Mouse (Mus musculus) limb, embryonic 10.5 days (tissue): ENCODE measurements around the gene Golt1a. TPM values are rescaled to one million over a fixed set of nuclear protein-coding genes. Genes with fewer than 3 reads are reported as not detected.

Experiments
- DNase-seq: peaks from one replicate; pipeline ENCODE4 v3.0.0-alpha.2; 2017; ENCODE audit warnings: low spot score
- H3K27ac ChIP-seq: fragments of 300-500 bp; sonication (generic); 2 replicates; pipeline ENCODE4 v1.5.1; 2016; ENCODE audit warnings: mild to moderate bottlenecking
- H3K27me3 ChIP-seq: fragments of 300-500 bp; sonication (generic); 2 replicates; pipeline ENCODE4 v1.6.1; 2016; ENCODE audit warnings: low read depth, mild to moderate bottlenecking; ENCODE audit not compliant: poor library complexity, severe bottlenecking
- H3K36me3 ChIP-seq: fragments of 300-500 bp; sonication (generic); 2 replicates; pipeline ENCODE4 v1.6.1; 2016; ENCODE audit warnings: mild to moderate bottlenecking, moderate library complexity
- H3K4me1 ChIP-seq: fragments of 300-500 bp; sonication (generic); 2 replicates; pipeline ENCODE4 v1.6.1; 2016
- H3K4me3 ChIP-seq: fragments of 300-500 bp; sonication (generic); 2 replicates; pipeline ENCODE4 v1.5.1; 2016; ENCODE audit warnings: mild to moderate bottlenecking, moderate library complexity
- H3K9me3 ChIP-seq: fragments of 300-500 bp; sonication (generic); replicated peaks from 2 replicates; pipeline ENCODE4 v1.6.1; 2016; ENCODE audit warnings: mild to moderate bottlenecking
- WGBS: fragments of 180-500 bp; shearing (Covaris S2); methylation state at CpG from one replicate; pipeline ENCODE4 v1.1.7; 2016; 5-methylcytosine and 5-hydroxymethylcytosine counted together
- polyA plus RNA-seq: library from polyadenylated mRNA; unstranded; fragments of >200 nt; fragmentation: Nextera tagmentation; extraction: Ambion mirVana; gene quantifications from 2 replicates; pipeline ENCODE4 v1.2.1, GENCODE M21; 2016

The Golt1a gene
- polyA plus RNA-seq, 1 experiment from 2014 or later, result not detected

DNA sequence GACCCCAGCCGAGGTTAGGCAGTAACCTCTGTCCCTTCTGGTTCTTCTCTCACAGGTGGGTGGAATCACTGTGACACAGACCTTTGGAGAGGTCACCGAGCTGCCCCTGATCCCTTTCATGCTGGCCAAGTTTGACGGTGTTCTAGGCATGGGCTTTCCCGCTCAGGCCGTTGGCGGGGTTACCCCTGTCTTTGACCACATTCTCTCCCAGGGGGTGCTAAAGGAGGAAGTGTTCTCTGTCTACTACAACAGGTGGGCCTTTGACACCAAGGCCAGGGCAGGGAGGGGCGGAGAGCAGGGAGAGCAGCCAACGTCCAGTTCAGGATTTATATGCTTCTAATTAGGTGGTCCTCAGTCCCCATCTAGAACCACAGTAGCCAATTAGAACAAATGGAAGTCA lies 46.7 kb downstream of the Golt1a start:
- DNase-seq, result no peak

DNA sequence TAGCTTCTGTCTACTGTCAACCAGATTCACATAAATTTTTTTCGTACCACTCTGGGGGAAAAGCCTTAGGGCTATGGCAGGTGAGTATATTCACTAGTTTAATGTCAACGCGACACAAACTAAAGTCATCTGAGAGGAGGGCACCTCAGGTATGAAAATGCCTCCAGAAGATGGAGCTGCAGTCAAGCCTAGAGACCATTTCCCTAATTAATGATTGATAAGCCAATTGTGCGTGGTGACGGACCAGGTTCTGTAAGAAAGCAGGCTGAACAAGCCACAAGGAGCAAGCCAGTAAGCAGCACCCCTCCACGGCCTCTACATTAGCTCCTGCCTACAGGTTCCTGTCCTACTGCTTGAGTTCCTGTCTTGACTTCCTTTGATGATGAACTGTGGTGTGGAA lies 51.4 kb downstream of the Golt1a start:
- H3K9me3 ChIP-seq, result no peaks in the 10 kb centered on the region
- H3K4me1 ChIP-seq, result peaks cover 33% of the 10 kb centered on the region
- WGBS, result 87% methylated on average over 6 of the region's 6 CpGs
- H3K27me3 ChIP-seq, result peaks cover 80% of the 10 kb centered on the region
- no peaks in the 10 kb centered on the region for H3K36me3 ChIP-seq
- no peak for DNase-seq
- no peak overlapping the region for H3K27ac ChIP-seq
- no peak overlapping the region for H3K4me3 ChIP-seq

More for the DNA sequence above, 46.7 kb downstream of the Golt1a start:
- H3K4me3 ChIP-seq, result no peak overlapping the region
- peaks cover 20% of the 10 kb centered on the region for H3K4me1 ChIP-seq
- no peaks in the 10 kb centered on the region for H3K9me3 ChIP-seq
- no peak overlapping the region for H3K27ac ChIP-seq
- H3K36me3 ChIP-seq, result no peaks in the 10 kb centered on the region
- H3K27me3 ChIP-seq, result peaks cover 69% of the 10 kb centered on the region
- 63% methylated on average over 8 of the region's 8 CpGs for WGBS

DNA sequence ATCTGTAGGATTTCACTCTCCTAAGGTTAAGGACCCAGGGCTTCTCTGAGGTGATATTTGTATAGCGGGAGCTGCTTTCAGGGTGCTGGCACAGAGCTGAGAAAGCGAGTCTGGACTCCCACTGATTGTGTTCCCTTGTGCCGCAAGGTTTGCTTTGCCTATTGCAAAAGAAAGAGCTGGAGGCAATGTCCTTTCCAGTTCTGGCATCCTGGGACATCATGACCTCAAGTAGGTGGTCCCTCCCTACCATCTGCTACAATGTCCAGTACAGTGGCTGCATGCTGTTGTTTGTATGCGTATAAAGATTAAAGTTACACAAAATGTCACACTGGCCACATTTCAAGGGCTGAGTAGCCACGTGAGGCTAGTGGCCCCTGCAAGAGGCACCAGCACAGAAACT lies 52.5 kb downstream of the Golt1a start:
- H3K4me1 ChIP-seq, result peaks cover 33% of the 10 kb centered on the region
- H3K27me3 ChIP-seq, result peaks cover 78% of the 10 kb centered on the region
- WGBS, result 90% methylated on average over 5 of the region's 5 CpGs

GRCm38 (mm10) chr1:133363276-133364021 lies 53.8 kb downstream of the Golt1a start, which contains the start of gene Etnk2:
Etnk2 (plus strand) TSS chr1:133363572.
- peak; percentile 88 for DNase-seq
- H3K9me3 ChIP-seq, result no peaks in the 10 kb centered on the region
- H3K27ac ChIP-seq, result peak within 1 kb of the TSS; percentile 67
- peak within 1 kb of the TSS; percentile 71 for H3K4me3 ChIP-seq
- H3K36me3 ChIP-seq, result no peaks in the 10 kb centered on the region
- H3K4me1 ChIP-seq, result peaks cover 46% of the 10 kb centered on the region
- H3K27me3 ChIP-seq, result peaks cover 65% of the 10 kb centered on the region
- WGBS, result under 1% methylated on average over 52 of the region's 52 CpGs

More for the DNA sequence above, 52.5 kb downstream of the Golt1a start:
- no peak overlapping the region for H3K4me3 ChIP-seq
- H3K36me3 ChIP-seq, result no peaks in the 10 kb centered on the region
- H3K27ac ChIP-seq, result no peak overlapping the region
- H3K9me3 ChIP-seq, result no peaks in the 10 kb centered on the region
- no peak for DNase-seq

DNA sequence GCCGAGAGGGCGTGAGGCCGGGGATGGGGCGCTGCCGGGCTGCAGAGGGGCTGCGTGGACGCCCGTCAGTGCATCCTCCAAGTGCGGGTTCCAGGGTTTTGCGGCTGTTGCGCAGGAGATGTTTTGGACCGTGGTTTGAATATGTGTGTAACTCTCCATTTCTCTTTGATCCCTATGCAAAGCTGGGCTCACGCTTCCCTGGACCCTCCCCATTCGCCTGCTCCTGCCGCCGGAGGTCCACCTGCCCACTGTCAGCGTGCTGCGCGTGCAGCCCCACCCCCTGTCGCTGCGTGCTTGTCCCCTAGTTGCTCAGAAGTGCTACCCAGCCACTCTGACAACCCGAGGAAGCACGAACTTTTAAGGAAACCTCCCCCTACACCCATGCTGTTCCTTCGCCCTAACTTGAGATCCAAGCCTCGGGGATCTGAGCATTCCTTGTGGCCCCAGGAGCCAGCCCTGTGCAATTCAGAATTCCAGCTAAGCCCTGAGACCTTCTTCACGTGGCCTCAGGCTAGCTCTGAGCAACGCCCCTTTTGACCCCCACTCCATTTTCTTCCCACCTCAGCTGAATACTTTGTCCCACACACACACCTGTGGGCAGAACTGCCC lies 54.5 kb downstream of the Golt1a start:
- Histone ChIP-seq H3K4me1 (peaks cover 52% of the 10 kb centered on the region), H3K9me3 (no peaks in the 10 kb centered on the region), H3K27me3 (peaks cover 65% of the 10 kb centered on the region), H3K36me3 (no peaks in the 10 kb centered on the region), H3K27ac (peak overlapping the region; percentile 67), H3K4me3 (peak overlapping the region; percentile 71)
- DNase-seq, result no peak
- WGBS, result 1% methylated on average over 27 of the region's 27 CpGs

DNA sequence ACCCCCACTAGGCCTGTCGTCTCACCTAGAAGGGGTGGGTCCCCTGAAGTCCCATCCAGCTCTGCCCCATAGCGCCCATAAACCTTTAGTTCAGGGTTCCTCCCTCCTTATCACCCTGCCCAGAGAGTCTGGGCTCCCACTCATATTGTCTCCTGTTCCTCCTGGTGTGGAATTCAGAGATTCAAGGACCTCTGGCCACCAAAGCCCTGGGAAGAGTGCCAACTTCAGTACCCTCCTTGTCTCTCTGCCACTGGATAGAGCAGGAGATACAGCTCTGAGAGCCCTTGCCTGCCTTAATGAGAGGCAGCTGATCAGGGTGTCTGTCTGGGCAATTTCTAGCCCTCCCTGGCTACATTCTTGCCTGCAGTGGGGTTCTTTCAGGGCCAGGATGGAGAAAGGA lies 55.3 kb downstream of the Golt1a start:
- H3K27me3 ChIP-seq, result peaks cover 59% of the 10 kb centered on the region

DNA sequence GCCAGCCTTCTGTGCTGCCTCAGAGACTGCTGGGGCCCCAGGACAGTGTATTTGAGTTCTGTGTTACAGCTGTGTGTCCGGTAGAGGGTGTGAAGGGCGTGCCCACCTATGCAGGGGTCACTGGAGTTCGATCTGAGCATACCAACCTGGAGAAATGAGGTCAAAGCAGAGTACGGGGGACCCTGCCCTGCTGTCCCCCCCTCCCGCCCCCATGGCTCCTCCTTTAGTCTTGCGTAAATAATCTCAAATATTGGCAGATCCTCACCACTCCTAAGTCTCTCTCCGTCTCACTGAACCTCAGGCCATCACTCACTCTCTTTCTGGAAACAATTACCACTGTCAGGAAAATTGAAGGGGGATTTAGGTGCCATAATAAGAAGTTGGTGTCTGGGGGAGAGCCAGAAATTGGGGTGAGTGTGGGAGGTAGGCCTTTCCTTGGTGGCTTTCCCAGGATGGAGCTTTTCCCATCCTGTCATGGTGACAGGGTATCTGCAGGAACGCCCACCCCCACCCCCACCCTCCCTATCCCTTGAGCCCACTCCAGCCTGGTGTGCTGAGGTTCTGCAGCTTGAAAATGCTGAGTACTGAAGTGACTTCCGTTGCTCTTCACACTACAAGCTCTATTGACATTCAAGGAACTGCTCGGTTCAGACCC lies 57.5 kb downstream of the Golt1a start:
- Histone ChIP-seq H3K27ac (peak overlapping the region; percentile 77), H3K27me3 (peaks cover 56% of the 10 kb centered on the region)
- 29% methylated on average over 10 of the region's 10 CpGs for WGBS

More for the DNA sequence above, 55.3 kb downstream of the Golt1a start:
- peaks cover 52% of the 10 kb centered on the region for H3K4me1 ChIP-seq
- DNase-seq, result no peak
- H3K9me3 ChIP-seq, result no peaks in the 10 kb centered on the region
- H3K27ac ChIP-seq, result no peak overlapping the region
- no peak overlapping the region for H3K4me3 ChIP-seq
- WGBS, result 43% methylated on average over 2 of the region's 2 CpGs
- no peaks in the 10 kb centered on the region for H3K36me3 ChIP-seq

DNA sequence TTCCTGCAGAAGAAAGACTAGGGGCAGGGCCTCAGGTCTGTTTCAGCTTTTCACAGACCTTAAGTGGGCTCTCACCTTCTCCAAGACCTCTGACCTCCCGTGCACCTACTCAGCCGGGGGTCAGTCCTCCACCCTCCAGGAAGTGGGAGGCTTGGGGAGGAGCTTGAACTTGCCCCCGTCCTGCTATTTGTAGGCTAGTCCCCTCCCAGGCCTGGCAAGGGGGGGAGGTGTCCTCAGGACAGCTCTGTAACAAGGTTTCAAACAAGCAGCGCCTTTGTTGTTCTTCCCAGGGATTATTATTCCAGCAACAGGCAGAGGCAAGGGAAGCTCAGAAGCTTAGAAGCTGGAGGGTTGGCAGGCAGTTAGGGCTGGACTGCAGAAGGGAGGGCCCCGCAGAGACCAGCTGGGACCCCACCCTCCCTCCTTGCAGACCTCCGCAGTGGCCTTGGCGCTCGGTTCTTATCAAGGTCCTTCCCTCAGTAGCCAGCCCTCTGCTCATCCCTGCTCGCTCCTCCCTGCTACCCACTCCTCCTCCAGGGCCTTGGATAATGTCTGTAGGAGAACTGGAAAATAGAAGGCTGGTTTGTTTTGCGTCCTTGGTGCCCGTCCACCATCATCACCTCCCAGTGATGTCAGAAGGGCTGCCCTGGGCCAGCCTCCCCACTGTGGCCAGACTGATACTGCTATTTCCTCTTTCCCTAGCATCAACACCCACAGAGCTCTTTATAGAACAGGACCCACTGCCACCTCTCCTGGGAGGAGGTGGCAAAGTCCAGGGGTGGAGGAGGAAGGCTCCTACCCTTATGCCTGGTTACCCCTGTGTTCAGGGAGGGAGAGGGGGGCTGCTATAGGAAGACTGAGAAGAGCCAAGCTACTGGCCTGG lies 58.2 kb downstream of the Golt1a start:
- Histone ChIP-seq H3K27ac (peak overlapping the region; percentile 77), H3K9me3 (no peaks in the 10 kb centered on the region), H3K36me3 (no peaks in the 10 kb centered on the region), H3K4me3 (peak overlapping the region; percentile 26), H3K27me3 (peaks cover 49% of the 10 kb centered on the region), H3K4me1 (peaks cover 61% of the 10 kb centered on the region)
- no peak for DNase-seq
- WGBS, result 9% methylated on average over 11 of the region's 11 CpGs

More for the DNA sequence above, 57.5 kb downstream of the Golt1a start:
- Histone ChIP-seq H3K4me3 (no peak overlapping the region), H3K9me3 (no peaks in the 10 kb centered on the region), H3K36me3 (no peaks in the 10 kb centered on the region), H3K4me1 (peaks cover 53% of the 10 kb centered on the region)
- DNase-seq, result no peak

DNA sequence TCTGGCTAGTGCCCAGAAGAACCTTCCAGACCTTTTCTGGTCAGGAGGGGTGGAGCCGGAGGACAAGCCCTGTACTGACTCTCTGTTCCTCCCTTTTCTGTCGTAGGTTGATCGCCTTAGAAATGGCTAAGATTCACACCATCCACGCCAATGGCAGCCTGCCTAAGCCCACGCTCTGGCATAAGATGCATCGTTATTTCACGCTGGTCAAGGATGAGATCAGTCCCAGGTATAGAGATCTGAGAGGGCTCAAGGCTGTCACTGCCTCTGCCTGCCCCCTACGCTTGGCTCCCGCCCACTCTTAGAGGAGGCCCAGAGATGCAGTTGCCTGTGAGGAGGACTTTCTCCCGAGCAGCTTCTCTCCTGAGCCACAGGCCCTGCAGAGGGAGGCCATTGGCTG lies 59.0 kb downstream of the Golt1a start:
- Histone ChIP-seq H3K27me3 (peaks cover 41% of the 10 kb centered on the region), H3K9me3 (no peaks in the 10 kb centered on the region), H3K4me1 (peaks cover 57% of the 10 kb centered on the region), H3K36me3 (no peaks in the 10 kb centered on the region), H3K27ac (0 out of 2 replicates have a peak overlapping the region, but pooled peaks have one; percentile 77), H3K4me3 (no peak overlapping the region)
- no peak for DNase-seq
- WGBS, result 53% methylated on average over 10 of the region's 10 CpGs

DNA sequence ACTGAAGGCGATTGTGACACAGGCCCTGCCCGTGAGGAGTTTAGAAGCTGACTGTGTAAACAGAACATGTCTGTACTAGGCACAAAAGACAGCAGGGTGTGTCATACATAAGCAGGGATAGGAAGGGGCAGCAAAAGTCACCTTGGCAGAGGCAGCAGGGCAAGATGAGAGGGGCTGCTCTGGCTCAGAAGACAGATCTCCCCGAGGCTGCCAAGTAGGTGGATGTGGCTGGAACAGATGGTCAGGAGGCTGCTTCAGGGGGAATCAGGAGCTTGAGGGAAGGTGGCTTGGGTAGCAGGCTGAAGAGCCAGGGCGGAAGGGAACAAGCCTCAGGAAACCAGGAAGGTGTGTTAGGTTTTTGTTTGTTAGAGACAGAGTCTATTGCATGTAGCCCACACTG lies 60.8 kb downstream of the Golt1a start:
- Histone ChIP-seq H3K27me3 (peaks cover 24% of the 10 kb centered on the region), H3K4me3 (no peak overlapping the region), H3K9me3 (no peaks in the 10 kb centered on the region), H3K27ac (no peak overlapping the region), H3K36me3 (no peaks in the 10 kb centered on the region), H3K4me1 (peaks cover 40% of the 10 kb centered on the region)
- DNase-seq, result no peak
- WGBS, result 66% methylated on average over 4 of the region's 4 CpGs

DNA sequence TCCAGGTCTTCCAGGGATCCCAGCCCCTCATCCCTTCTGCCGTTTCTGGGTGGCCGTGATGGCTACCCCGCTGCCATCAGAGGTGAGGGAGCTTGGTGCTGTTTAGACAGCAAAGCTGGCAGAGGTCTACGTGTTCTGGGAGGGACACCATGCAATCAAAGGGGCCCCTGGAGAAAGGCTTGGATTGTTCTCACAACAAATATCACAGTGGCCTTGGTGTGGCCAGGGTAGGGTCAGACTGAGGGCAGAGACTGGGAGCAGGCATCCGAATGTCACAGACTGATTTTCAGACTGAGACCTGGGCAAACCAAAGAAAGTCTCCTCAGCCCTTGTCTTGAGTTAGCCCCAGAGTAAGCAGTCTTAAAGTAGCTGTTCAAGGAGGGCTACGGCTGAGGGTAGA lies 61.8 kb downstream of the Golt1a start:
- DNase-seq, result no peak
- Histone ChIP-seq H3K9me3 (no peaks in the 10 kb centered on the region), H3K27ac (no peak overlapping the region), H3K27me3 (peaks cover 13% of the 10 kb centered on the region), H3K4me3 (no peak overlapping the region), H3K36me3 (no peaks in the 10 kb centered on the region), H3K4me1 (peaks cover 41% of the 10 kb centered on the region)
- 87% methylated on average over 6 of the region's 6 CpGs for WGBS

DNA sequence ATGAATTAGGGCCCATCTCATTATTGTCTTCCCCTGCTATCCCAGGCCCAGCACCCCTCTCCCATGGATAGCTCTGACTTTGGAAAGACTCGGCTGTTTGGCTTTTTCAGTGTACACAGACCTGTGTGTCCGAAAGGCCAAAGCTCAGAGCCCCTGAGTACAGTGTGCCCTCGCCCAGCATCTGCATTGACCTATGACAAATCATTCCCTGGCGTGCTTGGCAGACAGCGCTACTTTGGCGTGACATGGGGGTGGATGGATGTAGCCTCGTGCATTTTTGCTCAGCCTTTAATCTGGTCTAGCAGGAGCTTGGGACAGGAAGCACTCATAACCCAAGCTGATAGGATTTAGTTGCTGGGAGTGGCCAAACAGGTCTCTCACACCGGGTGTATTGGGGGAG lies 62.5 kb downstream of the Golt1a start:
- WGBS, result 69% methylated on average over 8 of the region's 8 CpGs
- peaks cover 35% of the 10 kb centered on the region for H3K4me1 ChIP-seq
- 0 out of 2 replicates have a peak, but pooled peaks cover 8% of the 10 kb centered on the region for H3K27me3 ChIP-seq
- H3K4me3 ChIP-seq, result no peak overlapping the region
- H3K9me3 ChIP-seq, result no peaks in the 10 kb centered on the region
- no peak for DNase-seq
- no peak overlapping the region for H3K27ac ChIP-seq
- no peaks in the 10 kb centered on the region for H3K36me3 ChIP-seq
